Mouse (Mus musculus): Measurements from ENCODE around the gene Gramd1b.

Gramd1b gene

DNA sequence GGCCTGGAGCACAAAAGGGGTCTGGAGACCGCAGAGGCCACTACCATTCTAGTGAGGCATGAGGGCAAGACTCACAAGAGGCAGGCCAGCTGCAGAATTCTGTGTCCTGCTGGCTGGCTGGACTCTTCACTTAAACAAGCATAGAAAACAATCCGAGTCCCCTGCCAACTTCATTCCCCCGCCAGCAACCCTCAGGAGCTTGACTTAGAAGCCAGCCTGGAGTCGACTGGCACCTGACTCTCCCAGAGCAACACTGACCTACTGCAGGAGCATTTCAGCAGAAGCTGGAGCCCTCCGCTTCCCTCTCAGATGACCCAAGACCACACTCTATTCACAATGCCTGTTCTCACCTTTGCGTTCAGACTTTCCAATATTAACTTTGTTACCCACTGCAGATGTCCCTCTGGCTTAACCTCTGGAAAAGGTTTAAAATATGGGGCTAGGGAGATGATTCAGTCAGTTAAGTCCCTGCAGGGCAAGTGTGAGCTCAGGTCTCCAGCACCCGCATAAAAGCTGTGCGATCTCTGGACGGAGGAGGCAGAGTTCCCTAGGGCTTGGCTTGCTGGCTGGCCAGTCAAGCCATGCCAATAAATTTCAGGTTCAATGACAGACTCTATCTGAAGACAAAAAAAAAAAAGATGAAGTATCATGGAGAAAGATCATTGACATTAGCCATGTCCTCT lies 104.8 kb downstream of the Gramd1b start:
- DNase-seq (ENCODE audit: low read depth, low spot score) = no peak

- DNase-seq (ENCODE audit: low read depth, low spot score) = no peak
Observed at GRCm38 (mm10) chr9:40424874-40425273, 106.3 kb downstream of the Gramd1b start.

DNA sequence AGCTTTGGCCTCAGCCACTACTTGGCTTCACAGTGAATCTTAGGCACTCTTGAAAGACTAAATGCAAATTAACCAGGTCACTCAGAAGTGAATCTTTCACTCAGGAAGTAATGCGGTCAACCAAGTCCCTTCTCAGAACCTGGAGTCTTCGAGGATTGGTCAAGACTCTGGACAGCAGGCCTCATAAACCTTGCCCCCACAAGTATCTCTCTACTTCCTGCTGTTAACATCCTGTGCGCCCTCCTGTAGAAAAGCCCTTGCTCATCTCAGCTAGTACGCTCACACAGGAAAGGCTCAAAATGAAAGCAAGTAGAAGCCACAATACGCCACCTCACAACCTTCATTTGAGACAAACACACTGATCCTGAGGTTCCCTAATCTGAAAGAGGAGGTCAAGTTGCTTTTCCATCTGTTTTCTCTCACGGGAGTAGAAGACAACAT lies 107.7 kb downstream of the Gramd1b start:
- DNase-seq (ENCODE audit: low read depth, low spot score) = no peak

GRCm38 (mm10) chr9:40422368-40423057 lies 108.7 kb downstream of the Gramd1b start:
- no peak for DNase-seq (ENCODE audit: low read depth, low spot score)

GRCm38 (mm10) chr9:40420652-40421335 lies 110.4 kb downstream of the Gramd1b start:
- DNase-seq (ENCODE audit: low read depth, low spot score) = no peak

GRCm38 (mm10) chr9:40418803-40419202 lies 112.4 kb downstream of the Gramd1b start:
- no peak for DNase-seq (ENCODE audit: low read depth, low spot score)

DNA sequence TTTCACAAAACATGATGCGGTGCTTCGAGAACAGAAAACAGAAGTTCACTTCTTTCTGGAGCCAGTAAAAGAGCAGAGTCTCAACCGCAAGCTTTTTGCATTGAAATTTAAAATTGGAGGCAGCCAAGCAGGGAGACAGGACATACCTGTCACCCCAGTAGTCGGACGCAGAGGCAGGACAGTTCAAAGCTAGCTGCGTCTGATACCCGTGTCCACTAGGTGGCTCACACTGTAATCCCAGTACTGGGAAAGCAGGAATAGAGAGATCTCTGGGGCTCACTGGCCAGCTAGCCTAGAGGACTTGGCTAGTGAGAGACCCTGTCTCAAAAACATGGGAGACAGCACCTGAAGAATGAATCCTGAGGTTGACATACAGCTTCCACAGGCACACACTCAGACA lies 115.0 kb downstream of the Gramd1b start:
- peak; percentile 42 for DNase-seq (ENCODE audit: low read depth, low spot score)

DNA sequence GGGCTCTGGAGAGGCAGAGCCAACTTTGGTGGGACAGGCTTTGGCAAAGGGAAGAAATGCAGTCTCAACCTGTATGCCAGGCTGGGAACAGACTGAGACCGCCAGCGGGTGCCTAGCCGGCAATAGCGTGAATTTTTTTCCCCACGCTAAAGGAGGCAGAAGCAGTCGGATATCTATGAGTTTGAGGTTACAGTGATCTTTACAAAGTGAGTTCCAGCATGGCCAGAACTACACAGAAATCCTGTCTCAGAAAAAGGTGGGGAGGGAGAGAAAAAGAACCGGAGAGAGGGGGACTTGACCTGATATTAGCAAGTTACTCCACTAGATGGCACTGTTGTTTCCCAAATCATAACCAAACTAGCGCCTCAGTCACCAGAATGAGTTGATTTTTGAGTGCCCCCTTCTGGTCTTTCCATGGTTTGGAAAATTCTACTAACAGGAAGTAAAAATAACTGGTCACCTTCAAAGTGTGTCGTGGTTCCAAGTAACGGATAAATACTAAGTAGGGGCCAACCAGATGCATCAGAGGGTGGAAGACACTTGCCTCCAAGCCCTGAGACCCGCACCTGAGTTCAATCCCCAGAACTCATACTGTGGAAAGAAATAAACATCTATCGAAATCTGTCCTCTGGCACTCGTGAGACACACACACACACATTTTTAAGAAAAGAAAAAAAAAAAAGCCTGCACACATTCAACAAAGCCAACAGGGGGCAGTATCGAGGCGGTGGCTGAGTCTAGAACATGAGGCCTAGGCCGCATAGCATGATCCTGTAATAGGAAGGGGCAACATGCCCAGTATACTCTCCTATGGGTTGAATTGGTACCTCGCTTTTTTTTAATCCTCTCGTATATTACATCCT lies 116.0 kb downstream of the Gramd1b start:
- DNase-seq (ENCODE audit: low read depth, low spot score) = peak; percentile 85

GRCm38 (mm10) chr9:40414498-40414903 lies 116.7 kb downstream of the Gramd1b start:
- DNase-seq (ENCODE audit: low read depth, low spot score) = peak; percentile 85

- DNase-seq (ENCODE audit: low read depth, low spot score) = peak; percentile 36
Observed at GRCm38 (mm10) chr9:40413601-40414000, 117.6 kb downstream of the Gramd1b start.

- no peak for DNase-seq (ENCODE audit: low read depth, low spot score)
Observed at GRCm38 (mm10) chr9:40412931-40413330, 118.3 kb downstream of the Gramd1b start.

DNA sequence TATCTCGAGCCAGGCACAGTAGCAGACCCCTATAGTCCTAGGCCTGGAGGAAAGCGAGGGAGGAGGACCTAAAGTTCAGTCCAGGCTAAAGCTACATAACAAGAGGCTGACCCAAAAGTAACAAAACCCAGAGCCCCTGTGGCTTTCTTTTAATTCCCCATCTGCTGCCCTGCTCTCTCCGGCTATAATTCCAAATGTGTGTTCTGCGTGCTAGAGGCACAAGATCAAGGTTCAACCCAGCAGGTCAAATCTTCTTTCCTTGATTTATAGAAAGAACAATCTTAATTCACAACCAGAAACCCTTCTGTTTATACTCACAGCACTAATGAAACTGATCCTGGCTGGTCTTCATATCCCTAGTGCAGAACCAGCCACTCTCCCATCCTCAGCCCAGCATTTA lies 118.9 kb downstream of the Gramd1b start:
- no peak for DNase-seq (ENCODE audit: low read depth, low spot score)

GRCm38 (mm10) chr9:40410895-40411294 lies 120.3 kb downstream of the Gramd1b start:
- DNase-seq (ENCODE audit: low read depth, low spot score) = no peak

- no peak for DNase-seq (ENCODE audit: low read depth, low spot score)
Observed at GRCm38 (mm10) chr9:40409071-40409470, 122.1 kb downstream of the Gramd1b start.

DNA sequence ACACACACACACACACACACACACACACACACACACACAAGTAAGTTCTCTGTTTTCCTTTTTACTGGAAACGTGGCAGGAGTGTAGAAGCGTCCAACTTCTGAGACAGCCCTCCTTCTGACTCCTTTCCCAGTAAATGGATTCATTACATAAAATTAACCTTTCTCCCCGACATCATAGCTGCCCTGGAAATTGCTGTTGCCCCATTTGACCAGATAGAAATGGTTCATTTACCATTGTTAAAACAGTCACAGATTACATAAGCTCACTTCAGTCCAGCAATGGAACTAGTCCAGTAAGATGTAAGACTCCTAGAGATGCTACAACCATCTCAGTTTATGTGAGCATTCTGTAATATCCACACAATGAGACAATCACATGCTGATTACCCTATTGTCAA lies 122.8 kb downstream of the Gramd1b start:
- DNase-seq (ENCODE audit: low read depth, low spot score) = no peak

DNA sequence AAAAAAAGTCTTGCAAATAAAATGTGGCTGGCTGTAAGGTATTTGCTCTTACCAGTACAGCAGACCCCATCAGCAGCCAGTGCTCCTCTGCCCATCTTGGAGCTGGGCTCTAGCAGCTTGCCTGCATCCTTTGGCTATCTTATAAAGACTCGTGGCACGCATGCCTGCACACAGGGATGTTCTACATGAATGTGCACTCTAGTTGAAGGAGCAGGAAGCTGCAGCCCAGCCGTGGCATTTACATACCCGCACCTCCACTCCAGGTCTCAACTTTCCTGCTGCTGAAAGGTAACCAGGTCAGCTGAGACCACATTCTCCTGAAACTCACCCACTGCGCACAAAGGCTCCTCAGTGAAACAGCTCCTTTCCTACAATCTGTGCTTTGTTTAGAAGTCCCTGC lies 123.3 kb downstream of the Gramd1b start:
- no peak for DNase-seq (ENCODE audit: low read depth, low spot score)

- DNase-seq (ENCODE audit: low read depth, low spot score) = no peak
Observed at GRCm38 (mm10) chr9:40405804-40406203, 125.4 kb downstream of the Gramd1b start.

DNA sequence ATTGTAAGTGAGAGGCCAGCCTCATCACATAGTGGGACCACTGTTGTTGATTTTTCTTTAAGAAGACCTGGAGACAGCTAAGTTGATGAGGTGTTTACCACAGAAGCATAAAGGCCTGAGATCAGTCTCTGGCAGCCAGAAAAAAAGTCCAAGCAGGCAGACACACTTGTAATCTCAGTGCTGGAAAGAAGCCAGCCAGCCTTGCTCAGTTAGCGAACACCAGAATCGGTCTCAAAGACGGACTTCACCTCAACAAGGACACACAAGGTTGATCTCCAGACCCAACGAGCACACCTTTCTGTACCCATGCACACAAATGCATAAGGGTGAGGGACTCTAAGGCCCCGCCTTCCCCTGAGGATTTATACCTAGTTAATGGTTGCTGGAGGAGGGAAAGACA lies 125.9 kb downstream of the Gramd1b start:
- no peak for DNase-seq (ENCODE audit: low read depth, low spot score)

DNA sequence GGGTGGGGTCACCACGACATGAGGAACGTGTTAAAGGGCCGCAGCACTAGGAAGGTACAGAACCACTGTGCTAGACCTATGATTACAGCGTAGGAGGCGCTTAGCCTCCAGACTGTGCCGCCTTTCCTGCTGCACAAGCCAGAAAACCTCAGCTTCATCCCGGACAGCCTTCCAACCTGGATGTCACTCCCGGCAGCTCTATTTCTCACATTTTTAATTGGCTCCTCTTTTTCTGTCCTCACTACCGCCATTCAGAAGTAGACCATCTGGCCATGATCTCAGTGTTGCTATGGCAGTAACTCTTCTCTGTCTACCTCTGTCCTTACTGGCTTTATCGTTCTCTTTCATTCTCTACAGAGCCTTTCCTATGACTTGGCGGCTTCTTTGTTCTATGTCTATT lies 126.5 kb downstream of the Gramd1b start:
- no peak for DNase-seq (ENCODE audit: low read depth, low spot score)

DNA sequence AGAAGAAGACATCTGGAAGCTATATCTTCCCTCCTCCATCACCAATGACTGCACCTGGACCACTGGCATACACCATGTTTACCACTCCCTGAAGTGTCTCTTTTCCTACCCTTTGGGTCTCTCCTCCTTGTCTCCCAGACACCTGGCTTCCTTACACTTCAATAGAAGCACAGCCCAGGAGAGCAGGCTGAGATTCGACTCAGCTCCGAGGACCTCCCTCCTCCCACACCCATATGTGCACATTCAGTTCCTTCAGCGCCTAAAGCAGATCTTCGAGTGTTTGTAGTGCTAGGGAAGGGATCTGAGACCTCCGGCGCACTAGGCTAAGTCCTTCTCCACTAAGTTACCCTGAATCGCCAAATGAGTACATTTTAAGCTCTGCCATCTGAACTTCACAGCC lies 127.4 kb downstream of the Gramd1b start:
- no peak for DNase-seq (ENCODE audit: low read depth, low spot score)

DNA sequence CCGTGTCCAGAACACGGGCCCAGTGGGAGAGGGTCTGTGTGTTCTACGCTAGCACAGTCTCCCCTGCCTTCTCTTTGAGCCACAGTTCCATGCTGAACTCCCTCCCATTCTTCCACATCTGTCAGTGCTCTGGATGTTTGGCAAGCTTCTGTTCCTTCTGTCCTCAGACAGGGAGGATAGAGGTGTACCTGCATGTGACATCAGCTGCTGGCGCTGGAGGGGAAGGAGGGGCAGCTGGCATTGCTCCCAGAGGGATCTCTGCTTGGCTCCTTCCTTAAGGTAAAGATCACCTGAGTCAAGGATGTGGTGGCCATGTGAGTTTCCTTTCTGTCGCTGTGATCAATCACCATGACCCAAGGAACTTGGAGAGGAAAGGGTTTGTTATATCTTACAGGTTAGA lies 129.4 kb downstream of the Gramd1b start:
- no peak for DNase-seq (ENCODE audit: low read depth, low spot score)

DNA sequence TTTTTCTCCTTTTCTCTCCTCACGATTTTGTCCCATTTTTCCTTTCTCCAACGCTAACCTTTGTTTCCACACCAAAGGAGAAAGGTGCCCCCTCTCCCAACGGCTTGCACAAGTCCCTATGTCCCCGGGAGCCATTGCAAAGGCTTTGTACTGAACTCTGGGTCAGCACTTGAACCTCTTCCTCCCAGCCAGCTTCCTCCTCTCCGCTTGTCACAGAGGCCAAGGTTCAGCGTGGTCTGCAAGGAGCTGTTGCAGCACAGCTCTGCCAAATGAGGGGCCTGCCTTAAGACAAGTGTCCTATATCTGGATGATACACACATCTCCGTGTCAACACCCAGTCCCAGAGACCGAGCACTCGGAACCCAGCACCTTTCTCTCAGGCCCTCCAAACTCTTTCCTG lies 130.3 kb downstream of the Gramd1b start:
- no peak for DNase-seq (ENCODE audit: low read depth, low spot score)
